Mouse (Mus musculus) liver, embryonic 14.5 days (tissue): ENCODE measurements around the gene Synm. TPM values are rescaled to one million over a fixed set of nuclear protein-coding genes. Genes with fewer than 3 reads are reported as not detected.
A peak's percentile ranks its signal among the peaks of the same experiment; 100 is the strongest.

Experiments used
- ATAC-seq: fragments of 200-750 bp; cut with Nextera tagmentation; 2 replicates; pipeline ENCODE4 v1.8.0; 2017; ENCODE audit warnings: moderate number of reproducible peaks, mild to moderate bottlenecking, moderate library complexity; ENCODE audit not compliant: insufficient read depth
- DNase-seq, 3 experiments: peaks; one replicate each; pipeline ENCODE4 v3.0.0-alpha.2; 2012 to 2013; ENCODE audit warnings: low read depth in 3 of 3, low spot score in 3 of 3
- H3K27ac ChIP-seq: fragments of 300-500 bp; sonication (generic); 2 replicates; pipeline ENCODE4 v1.5.1; 2014; ENCODE audit warnings: moderate library complexity, mild to moderate bottlenecking, control low read depth, inconsistent platforms
- H3K27me3 ChIP-seq: fragments of 300-500 bp; sonication (generic); 2 replicates; pipeline ENCODE4 v1.6.1; 2014; ENCODE audit warnings: mild to moderate bottlenecking, low read length, moderate library complexity; ENCODE audit not compliant: control insufficient read depth, insufficient read depth
- H3K36me3 ChIP-seq: fragments of 300-500 bp; sonication (generic); replicated peaks from 2 replicates; pipeline ENCODE4 v1.6.1; 2014; ENCODE audit warnings: low read depth; ENCODE audit not compliant: control insufficient read depth, insufficient read depth
- H3K4me1 ChIP-seq, 2 experiments: fragments of 200-500 bp in 1 of 2; fragments of 300-500 bp in 1 of 2; sonication (generic) in 1 of 2; replicated peaks; 2 replicates each; pipeline ENCODE4 v1.6.1; 2012 to 2014; ENCODE audit warnings: antibody characterized with exemption in 1 of 2, inconsistent platforms in 1 of 2, low read length in 1 of 2; ENCODE audit not compliant: control insufficient read depth in 2 of 2, insufficient read depth in 2 of 2
- H3K4me2 ChIP-seq: fragments of 300-500 bp; sonication (generic); 2 replicates; pipeline ENCODE4 v1.6.1; 2014; ENCODE audit warnings: low read depth, mild to moderate bottlenecking, control low read depth, moderate library complexity
- H3K4me3 ChIP-seq, 2 experiments: fragments of 200-500 bp in 1 of 2; fragments of 300-500 bp in 1 of 2; sonication (generic) in 1 of 2; 2 replicates each; pipeline ENCODE4 v1.5.1; 2012 to 2014; ENCODE audit warnings: low read depth in 2 of 2, low read length in 2 of 2, mild to moderate bottlenecking in 2 of 2, control low read depth in 1 of 2, inconsistent platforms in 1 of 2, moderate library complexity in 1 of 2; ENCODE audit not compliant: insufficient read depth in 1 of 2
- H3K9ac ChIP-seq: fragments of 300-500 bp; sonication (generic); replicated peaks from 2 replicates; pipeline ENCODE4 v1.6.1; 2014; ENCODE audit warnings: mild to moderate bottlenecking, control low read depth, moderate library complexity
- H3K9me3 ChIP-seq: fragments of 300-500 bp; sonication (generic); 2 replicates; pipeline ENCODE4 v1.6.1; 2016; ENCODE audit warnings: low read length, mixed read lengths; ENCODE audit not compliant: control insufficient read depth
- CTCF ChIP-seq: IDR thresholded peaks from 2 replicates; pipeline ENCODE4 v1.5.1; 2016; ENCODE audit warnings: antibody characterized with exemption, low read depth, control low read depth
- EP300 ChIP-seq: IDR thresholded peaks from 2 replicates; pipeline ENCODE4 v1.6.1; 2016; ENCODE audit warnings: antibody characterized with exemption, low read depth
- WGBS: fragments of 180-500 bp; shearing (Covaris S2); extraction: QIAGEN DNeasy Blood & Tissue Kit; methylation state at CpG from one replicate; pipeline ENCODE4 v1.1.7; 2014; ENCODE audit not compliant: insufficient replicate concordance; 5-methylcytosine and 5-hydroxymethylcytosine counted together
- polyA plus RNA-seq, 2 experiments: library from polyadenylated mRNA; depleted of rRNA in 1 of 2; stranded (reverse) in 1 of 2; unstranded in 1 of 2; fragments of >200 nt; fragmentation: Nextera tagmentation in 1 of 2; extraction: Ambion mirVana in 1 of 2; gene quantifications; 2 replicates each; pipeline versions ENCODE4 v1.2.1 to v1.2.3; 2012 to 2014

Gene Synm
- polyA plus RNA-seq, 2 experiments, result 0.03 to 0.05 TPM

GRCm38 (mm10) chr7:67768125-67768524 lies 8.6 kb upstream of the Synm start:
- ATAC-seq (no peak), DNase-seq (no peak)
- Histone ChIP-seq H3K4me3 (no peak overlapping the region), H3K9ac (no peak overlapping the region), H3K27ac (no peak overlapping the region), H3K4me1 (no peaks in the 10 kb centered on the region), H3K36me3 (no peaks in the 10 kb centered on the region), H3K9me3 (no peaks in the 10 kb centered on the region), H3K4me2 (no peak overlapping the region), H3K27me3 (no peaks in the 10 kb centered on the region)
- TF ChIP-seq EP300 (no peak), CTCF (no peak)
- WGBS, result 74% methylated on average over 3 of the region's 3 CpGs

DNA sequence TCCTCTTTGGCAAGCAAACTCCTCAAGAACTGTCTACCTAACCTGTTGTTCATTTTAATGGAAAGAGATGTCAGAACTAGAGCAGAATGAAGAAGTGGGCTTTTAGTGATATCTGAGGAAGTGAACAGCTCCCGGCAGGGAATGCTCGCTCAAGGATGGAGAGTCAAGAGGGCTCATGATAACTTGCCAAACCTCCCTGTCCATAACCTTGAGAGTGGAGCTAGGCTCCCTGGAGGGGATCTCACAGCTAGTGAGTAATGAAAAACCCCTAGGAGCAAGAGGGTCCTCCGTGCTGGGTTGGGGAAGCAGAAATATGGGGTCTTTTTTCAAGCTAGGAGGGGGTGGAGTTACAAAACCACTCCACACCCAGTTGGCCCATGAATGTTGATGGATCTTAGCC lies 4.1 kb upstream of the Synm start:
- DNase-seq, result no peak
- ATAC-seq, result no peak
- WGBS, result 52% methylated on average over 3 of the region's 3 CpGs
- Histone ChIP-seq H3K36me3 (no peaks in the 10 kb centered on the region), H3K27ac (no peak overlapping the region), H3K9ac (no peak overlapping the region), H3K4me3 (no peak overlapping the region), H3K4me2 (no peak overlapping the region), H3K9me3 (no peaks in the 10 kb centered on the region), H3K4me1 (no peaks in the 10 kb centered on the region), H3K27me3 (peaks cover 12% of the 10 kb centered on the region)
- TF ChIP-seq CTCF (no peak), EP300 (no peak)

GRCm38 (mm10) chr7:67758858-67759628 lies 499 bp downstream of the Synm start:
- DNase-seq (peak in 2 of 3 experiments; percentile 4 to 15), ATAC-seq (peak; percentile 48; the same call in 1 of the 2 replicates)
- no peak for TF ChIP-seq EP300
- no peak for TF ChIP-seq CTCF
- no peak overlapping the region for H3K9ac ChIP-seq
- H3K27me3 ChIP-seq, result peaks cover 22% of the 10 kb centered on the region
- H3K4me3 ChIP-seq, result peak overlapping the region; percentile 12
- H3K4me1 ChIP-seq, result no peaks in the 10 kb centered on the region
- no peak overlapping the region for H3K27ac ChIP-seq
- WGBS, result under 1% methylated on average over 92 of the region's 92 CpGs
- no peaks in the 10 kb centered on the region for H3K36me3 ChIP-seq
- no peaks in the 10 kb centered on the region for H3K9me3 ChIP-seq
- H3K4me2 ChIP-seq, result peak overlapping the region; percentile 61

DNA sequence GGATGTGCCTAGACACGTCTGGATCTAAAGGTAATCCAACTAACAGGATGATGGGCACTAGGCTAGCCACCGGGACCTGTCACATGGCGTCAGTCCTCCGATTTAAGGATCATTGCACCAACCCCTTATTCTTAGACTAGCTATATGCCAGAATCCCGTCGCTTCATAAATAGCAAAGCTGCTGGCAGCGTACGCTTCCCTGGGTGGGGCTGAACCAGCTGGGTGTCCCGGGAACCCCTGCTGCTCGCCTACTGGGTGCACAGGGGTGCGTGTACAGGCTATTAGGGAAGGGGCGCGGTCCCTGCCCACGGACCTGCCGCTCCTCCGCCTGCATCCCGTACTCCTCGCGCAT lies 1.1 kb downstream of the Synm start:
- Histone ChIP-seq H3K9me3 (no peaks in the 10 kb centered on the region), H3K4me1 (no peaks in the 10 kb centered on the region), H3K4me3 (no peak overlapping the region; a peak in 1 of 4 replicates), H3K36me3 (no peaks in the 10 kb centered on the region), H3K9ac (no peak overlapping the region), H3K27ac (no peak overlapping the region), H3K4me2 (peak overlapping the region; percentile 61), H3K27me3 (peaks cover 22% of the 10 kb centered on the region)
- DNase-seq (no peak), ATAC-seq (no peak)
- TF ChIP-seq EP300 (no peak), CTCF (no peak)
- WGBS, result 5% methylated on average over 19 of the region's 19 CpGs

DNA sequence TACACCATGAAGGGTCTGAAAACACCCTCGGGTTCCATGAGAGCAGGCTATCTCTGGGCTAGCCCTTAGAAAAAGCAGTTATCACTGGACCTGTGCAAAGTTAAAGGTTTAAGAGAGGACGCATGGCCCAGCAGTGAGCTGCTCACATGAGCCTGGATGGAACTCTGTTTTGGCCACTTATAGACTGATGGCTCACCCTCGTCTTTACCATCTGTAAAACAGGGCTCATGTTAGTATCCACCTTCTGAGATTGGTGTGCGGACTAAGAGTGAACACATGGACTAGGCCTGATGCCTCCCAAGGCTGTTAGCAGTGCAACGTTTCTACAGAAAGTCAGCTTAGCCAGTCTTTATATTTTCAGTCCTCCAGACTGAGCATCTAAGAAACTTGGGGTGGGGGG lies 2.9 kb downstream of the Synm start:
- WGBS, result 46% methylated on average over 5 of the region's 5 CpGs
- ATAC-seq (no peak), DNase-seq (no peak)
- no peak overlapping the region for H3K9ac ChIP-seq
- no peaks in the 10 kb centered on the region for H3K9me3 ChIP-seq
- TF ChIP-seq EP300 (no peak), CTCF (no peak)
- H3K4me2 ChIP-seq, result no peak overlapping the region
- H3K27me3 ChIP-seq, result peaks cover 22% of the 10 kb centered on the region
- no peaks in the 10 kb centered on the region for H3K36me3 ChIP-seq
- no peaks in the 10 kb centered on the region for H3K4me1 ChIP-seq
- H3K4me3 ChIP-seq, result no peak overlapping the region
- no peak overlapping the region for H3K27ac ChIP-seq
